8 mouse cellular contexts compared by ENCODE assay signal in the genomic region with DNA sequence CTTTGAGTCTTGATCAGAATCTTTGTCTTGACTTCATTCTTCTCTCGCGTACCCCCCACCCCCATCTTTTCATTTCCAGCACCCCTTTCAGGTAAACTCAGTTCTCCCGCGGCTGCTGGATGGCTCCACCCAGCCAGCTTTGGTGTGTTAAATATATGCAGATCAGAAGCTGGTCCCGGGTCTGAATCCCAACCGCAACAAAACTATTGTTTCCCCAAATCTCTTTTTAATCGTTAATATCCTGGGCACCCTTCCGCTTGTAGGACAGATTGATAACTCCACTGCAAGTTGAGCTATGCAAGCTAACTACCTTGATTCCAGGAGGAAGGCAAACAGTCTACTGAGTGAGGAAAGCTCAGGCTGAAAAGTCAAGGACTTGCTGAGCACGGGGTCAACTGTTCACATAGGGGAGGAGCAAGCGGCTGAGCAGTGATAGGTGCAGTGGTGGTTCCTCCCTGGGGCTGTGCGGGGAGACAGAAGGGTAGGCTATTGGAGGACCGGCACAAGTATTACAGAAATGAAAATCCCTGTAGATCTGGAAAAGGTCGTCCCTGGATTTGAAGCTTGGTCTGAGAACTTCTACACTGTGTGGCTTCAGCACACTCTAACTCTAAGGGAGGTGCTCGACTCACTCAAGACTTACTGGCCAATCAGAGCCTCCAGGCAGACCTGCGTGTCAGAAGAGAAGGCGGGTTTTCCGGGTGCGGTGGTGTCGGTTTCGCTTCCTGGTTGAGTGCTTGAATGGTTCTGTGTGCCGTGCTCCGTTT. TPM values are rescaled to one million over a fixed set of nuclear protein-coding genes. Genes with fewer than 3 reads are reported as not detected.
DNase-seq lines count a peak whose midpoint lies in the region; ATAC-seq and TF ChIP-seq lines count a peak whose summit lies in the region.

A gene (plus strand): TSS at position 700 of the 767 bp plus-strand sequence.

- peaks cover 7% of the 10 kb centered on the region; the same call in 1 of the 2 replicates for H3K36me3 ChIP-seq in heart, embryonic 12.5 days
- H3K36me3 ChIP-seq in kidney, postnatal 0 days (ENCODE audit: insufficient read depth, low read length): no peaks in the 10 kb centered on the region
- peaks cover 10% of the 10 kb centered on the region; the same call in 1 of the 2 replicates for H3K36me3 ChIP-seq in liver, embryonic 11.5 days (ENCODE audit: control insufficient read depth, insufficient read depth, low read length)
- H3K36me3 ChIP-seq in stomach, embryonic 14.5 days (ENCODE audit: control insufficient read depth, insufficient read depth, low read length): no peaks in the 10 kb centered on the region

- 0 out of 2 replicates have a peak, but pooled peaks cover 3% of the 10 kb centered on the region for H3K9me3 ChIP-seq in heart, embryonic 12.5 days (replicated peaks)
- peaks cover under 1% of the 10 kb centered on the region; the same call in 1 of the 2 replicates for H3K9me3 ChIP-seq in kidney, postnatal 0 days (replicated peaks; ENCODE audit: low read length)
- H3K9me3 ChIP-seq in liver, embryonic 11.5 days (ENCODE audit: control insufficient read depth, low read length): peaks cover 8% of the 10 kb centered on the region
- H3K9me3 ChIP-seq in stomach, embryonic 14.5 days (ENCODE audit: control insufficient read depth, low read depth, low read length): peaks cover 8% of the 10 kb centered on the region; the same call in 1 of the 2 replicates

- ATAC-seq in erythroid progenitor cell, adult 5-6 weeks (replicated peaks; ENCODE audit: low FRiP score, poor library complexity, severe bottlenecking): peak; percentile 98
- peak; percentile 97 for ATAC-seq in heart, embryonic 12.5 days (ENCODE audit: insufficient number of reproducible peaks, low FRiP score)
- ATAC-seq in kidney, postnatal 0 days (replicated peaks; ENCODE audit: low FRiP score, low read depth): peak; percentile 97
- peak; percentile 98 for ATAC-seq in liver, embryonic 11.5 days (replicated peaks; ENCODE audit: low FRiP score)
- ATAC-seq in stomach, embryonic 14.5 days (ENCODE audit: insufficient number of reproducible peaks, insufficient read depth, low FRiP score, low read depth): peak; percentile 98

- peaks cover 16% of the 10 kb centered on the region for H3K4me1 ChIP-seq in heart, embryonic 12.5 days (replicated peaks)
- peaks cover 6% of the 10 kb centered on the region; the same call in 1 of the 2 replicates for H3K4me1 ChIP-seq in kidney, postnatal 0 days (replicated peaks; ENCODE audit: insufficient read depth, low read length)
- H3K4me1 ChIP-seq in liver, embryonic 11.5 days (replicated peaks; ENCODE audit: control insufficient read depth, insufficient read depth, low read length): peaks cover 10% of the 10 kb centered on the region
- 0 out of 2 replicates have a peak, but pooled peaks cover 4% of the 10 kb centered on the region for H3K4me1 ChIP-seq in stomach, embryonic 14.5 days (ENCODE audit: control insufficient read depth, insufficient read depth, low read length)

- 2% methylated on average over 22 of the region's 22 CpGs for whole genome bisulfite sequencing in heart, embryonic 12.5 days
- WGBS in kidney, postnatal 0 days: 4% methylated on average over 22 of the region's 22 CpGs
- WGBS in liver, embryonic 11.5 days: 3% methylated on average over 22 of the region's 22 CpGs
- 3% methylated on average over 22 of the region's 22 CpGs for WGBS in stomach, embryonic 14.5 days

- H3K27ac ChIP-seq in heart, embryonic 12.5 days (ENCODE audit: poor library complexity, severe bottlenecking): peak within 1 kb of the TSS; percentile 94
- H3K27ac ChIP-seq in kidney, postnatal 0 days: peak within 1 kb of the TSS; percentile 90
- peak within 1 kb of the TSS; percentile 81 for H3K27ac ChIP-seq in liver, embryonic 11.5 days (ENCODE audit: low read depth, low read length)
- H3K27ac ChIP-seq in stomach, embryonic 14.5 days (ENCODE audit: low read length): peak within 1 kb of the TSS; percentile 84

- peak within 1 kb of the TSS; percentile 79 for H3K4me3 ChIP-seq in heart, embryonic 12.5 days
- H3K4me3 ChIP-seq in kidney, postnatal 0 days (replicated peaks; ENCODE audit: low read depth, low read length): peak within 1 kb of the TSS; percentile 49
- peak within 1 kb of the TSS; percentile 69 for H3K4me3 ChIP-seq in liver, embryonic 11.5 days (ENCODE audit: low read depth, low read length)
- peak within 1 kb of the TSS; percentile 50 for H3K4me3 ChIP-seq in stomach, embryonic 14.5 days (ENCODE audit: low read depth, low read length)

- no peaks in the 10 kb centered on the region for H3K27me3 ChIP-seq in heart, embryonic 12.5 days (replicated peaks)
- no peaks in the 10 kb centered on the region for H3K27me3 ChIP-seq in kidney, postnatal 0 days (ENCODE audit: insufficient read depth, low read length)
- H3K27me3 ChIP-seq in liver, embryonic 11.5 days (replicated peaks; ENCODE audit: control insufficient read depth, insufficient read depth, low read length): no peaks in the 10 kb centered on the region
- H3K27me3 ChIP-seq in stomach, embryonic 14.5 days (ENCODE audit: control insufficient read depth, insufficient read depth, low read length): no peaks in the 10 kb centered on the region

- TF ChIP-seq CTCF in kidney, postnatal 0 days (IDR thresholded peaks at IDR 0.05; ENCODE audit: low read depth): no peak

- peak; percentile 93 for DNase-seq in CD4-positive helper T cell, adult 2 months (ENCODE audit: low read depth, low spot score)
- DNase-seq in brain, embryonic 18.5 days (ENCODE audit: low read depth, low spot score): peak; percentile 73
- peak; percentile 97 for DNase-seq in kidney, postnatal 0 days (ENCODE audit: low spot score)
- peak; percentile 85 for DNase-seq in liver, embryonic 11.5 days (ENCODE audit: low spot score)
- DNase-seq in naive thymus-derived CD4-positive, alpha-beta T cell, adult 2 months (ENCODE audit: low read depth): peak; percentile 91

- H3K4me2 ChIP-seq in heart, embryonic 12.5 days: peak within 1 kb of the TSS; percentile 71
- H3K4me2 ChIP-seq in kidney, postnatal 0 days (ENCODE audit: low read length): peak within 1 kb of the TSS; percentile 58
- H3K4me2 ChIP-seq in liver, embryonic 11.5 days: peak within 1 kb of the TSS; percentile 79
- H3K4me2 ChIP-seq in stomach, embryonic 14.5 days (replicated peaks; ENCODE audit: low read depth, low read length): peak within 1 kb of the TSS; percentile 57

- peak within 1 kb of the TSS; percentile 75 for H3K9ac ChIP-seq in heart, embryonic 12.5 days
- peak within 1 kb of the TSS; percentile 50 for H3K9ac ChIP-seq in kidney, postnatal 0 days (ENCODE audit: low read depth, low read length)
- peak within 1 kb of the TSS; percentile 75 for H3K9ac ChIP-seq in liver, embryonic 11.5 days (ENCODE audit: low read depth, low read length)
- H3K9ac ChIP-seq in stomach, embryonic 14.5 days (replicated peaks; ENCODE audit: low read depth, low read length): peak within 1 kb of the TSS; percentile 25; the same call in 1 of the 2 replicates

RNA-seq across cellular contexts. Expression of the gene that starts here (rescaled TPM):
- total RNA-seq in erythroid progenitor cell, adult 5-6 weeks (2015; ENCODE audit: low replicate concordance): 9.0 and 14.3 TPM in 2 replicates
- 19.8 and 25.7 TPM in 2 replicates for total RNA-seq in erythroid progenitor cell, adult 5-6 weeks (2017; ENCODE audit: low replicate concordance)
- 13.7 and 13.9 TPM in 2 replicates for polyA plus RNA-seq in heart, embryonic 12.5 days (2016; fragmentation: Nextera tagmentation; extraction: Ambion mirVana)
- polyA plus RNA-seq in kidney, postnatal 0 days (2015; fragmentation: Nextera tagmentation; extraction: Ambion mirVana): 22.4 and 27.9 TPM in 2 replicates
- 21.3 and 32.1 TPM in 2 replicates for polyA plus RNA-seq in liver, embryonic 11.5 days (2014; fragmentation: Nextera tagmentation; extraction: Ambion mirVana)
- polyA plus RNA-seq in stomach, embryonic 14.5 days (2014; fragmentation: Nextera tagmentation; extraction: Ambion mirVana): 30.9 and 44.4 TPM in 2 replicates

Comparison
In these comparisons a context has a peak if more than half of its experiments do, and no peak if none do; other contexts are left out.
1. Peak in every context shown above with its lines: DNase-seq, ATAC-seq, H3K4me3 ChIP-seq and H3K27ac ChIP-seq.
2. H3K9ac ChIP-seq: peak in every context shown above with its lines; median percentile 75 in heart, embryonic 12.5 days; 75 in liver, embryonic 11.5 days; 50 in kidney, postnatal 0 days; 25 in stomach, embryonic 14.5 days.